Mouse (Mus musculus) layer of hippocampus, adult 2 months (tissue): ENCODE measurements around the gene Il34. TPM values are rescaled to one million over a fixed set of nuclear protein-coding genes. Genes with fewer than 3 reads are reported as not detected.

Source experiments
- DNase-seq, 2 experiments: peaks; one replicate each; pipeline ENCODE4 v3.0.0; 2022; ENCODE audit warnings: low spot score in 2 of 2
- H3K27ac ChIP-seq: fragments of 200-600 bp; 2 replicates; pipeline ENCODE4 v1.8.1; 2022
- H3K4me3 ChIP-seq: fragments of 200-600 bp; 2 replicates; pipeline ENCODE4 v1.8.1; 2022; ENCODE audit warnings: mild to moderate bottlenecking
- CTCF ChIP-seq: fragments of 200-600 bp; conservative IDR thresholded peaks from 2 replicates; pipeline ENCODE4 v1.8.1; 2022; ENCODE audit warnings: antibody characterized with exemption, mild to moderate bottlenecking, moderate library complexity
- total RNA-seq, 2 experiments: library from RNA; stranded (reverse); gene quantifications; 2 replicates each; pipeline ENCODE4 v1.2.3; 2021

Il34 gene
- total RNA-seq, 2 experiments from 2014 or later = 64.7 to 71.5 TPM

GRCm38 (mm10) chr8:110704103-110704502 lies 101.6 kb downstream of the Il34 start:
- no peak for TF ChIP-seq CTCF
- no peak for DNase-seq
- Histone ChIP-seq H3K27ac (peak overlapping the region; percentile 75), H3K4me3 (no peak overlapping the region)

- peak overlapping the region; percentile 75 for H3K27ac ChIP-seq
- no peak for TF ChIP-seq CTCF
- no peak overlapping the region for H3K4me3 ChIP-seq
- no peak for DNase-seq
Measured at GRCm38 (mm10) chr8:110703460-110704061, 102.2 kb downstream of the Il34 start.

GRCm38 (mm10) chr8:110702636-110703459 lies 102.9 kb downstream of the Il34 start:
- no peak for TF ChIP-seq CTCF
- H3K27ac ChIP-seq = peak overlapping the region; percentile 75
- no peak for DNase-seq
- no peak overlapping the region for H3K4me3 ChIP-seq

- TF ChIP-seq CTCF = no peak
- DNase-seq = no peak
Measured at GRCm38 (mm10) chr8:110700561-110700960, 105.2 kb downstream of the Il34 start.

GRCm38 (mm10) chr8:110699501-110699900 lies 106.2 kb downstream of the Il34 start:
- no peak overlapping the region for H3K4me3 ChIP-seq
- TF ChIP-seq CTCF = no peak
- no peak for DNase-seq
- peak overlapping the region; percentile 28; the same call in 1 of the 2 replicates for H3K27ac ChIP-seq

More at GRCm38 (mm10) chr8:110700561-110700960, 105.2 kb downstream of the Il34 start:
- H3K27ac ChIP-seq = peak overlapping the region; percentile 32; the same call in 1 of the 2 replicates
- no peak overlapping the region for H3K4me3 ChIP-seq

- Histone ChIP-seq H3K27ac (0 out of 2 replicates have a peak overlapping the region, but pooled peaks have one; percentile 9), H3K4me3 (no peak overlapping the region)
- DNase-seq = no peak
- no peak for TF ChIP-seq CTCF
Measured at GRCm38 (mm10) chr8:110698098-110698497, 107.6 kb downstream of the Il34 start.

- TF ChIP-seq CTCF = no peak
- no peak overlapping the region for H3K27ac ChIP-seq
- peak in 1 of 2 experiments; percentile 67 for DNase-seq
- no peak overlapping the region for H3K4me3 ChIP-seq
Measured at GRCm38 (mm10) chr8:110697571-110697970, 108.2 kb downstream of the Il34 start.

- Histone ChIP-seq H3K27ac (peak overlapping the region; percentile 64; the same call in 1 of the 2 replicates), H3K4me3 (no peak overlapping the region)
- no peak for DNase-seq
- no peak for TF ChIP-seq CTCF
Measured at GRCm38 (mm10) chr8:110696051-110696450, 109.7 kb downstream of the Il34 start.

GRCm38 (mm10) chr8:110695431-110695830 lies 110.3 kb downstream of the Il34 start:
- Histone ChIP-seq H3K4me3 (no peak overlapping the region), H3K27ac (peak overlapping the region; percentile 64; the same call in 1 of the 2 replicates)
- DNase-seq = no peak
- no peak for TF ChIP-seq CTCF

- Histone ChIP-seq H3K4me3 (no peak overlapping the region), H3K27ac (peak overlapping the region; percentile 64)
- no peak for TF ChIP-seq CTCF
- no peak for DNase-seq
Measured at GRCm38 (mm10) chr8:110694826-110695225, 110.9 kb downstream of the Il34 start.

GRCm38 (mm10) chr8:110694226-110694625 lies 111.5 kb downstream of the Il34 start:
- TF ChIP-seq CTCF = no peak
- H3K4me3 ChIP-seq = no peak overlapping the region
- peak overlapping the region; percentile 64 for H3K27ac ChIP-seq
- no peak for DNase-seq

Other genes with a start within 250 kb of the Il34 start
- 10 to 100 TPM; 22.8 to 23.4 TPM for gene Vac14, start 187.3 kb downstream of the Il34 start, total RNA-seq
- 100 to 1,000 TPM; 210 TPM for gene Mtss1l, start 84.4 kb downstream of the Il34 start, total RNA-seq
- 10 to 100 TPM; 61.4 to 64.0 TPM for gene Cog4, start 40.7 kb upstream of the Il34 start, total RNA-seq
- 10 to 100 TPM; 71.1 to 74.7 TPM for gene Sf3b3, start 40.9 kb upstream of the Il34 start, total RNA-seq
- 10 to 100 TPM; 23.5 to 29.0 TPM for gene Fuk, start 96.6 kb upstream of the Il34 start, total RNA-seq
- 100 to 1,000 TPM in 1 of 2 experiments, 10 to 100 TPM in 1; 95.1 to 104 TPM for gene St3gal2, start 114.0 kb upstream of the Il34 start, total RNA-seq
- gene Ddx19a, start 191.9 kb upstream of the Il34 start, total RNA-seq = 10 to 100 TPM; 29.8 to 32.8 TPM
- 10 to 100 TPM; 17.1 to 17.3 TPM for gene Ddx19b, start 225.8 kb upstream of the Il34 start, total RNA-seq
- 10 to 100 TPM; 79.5 to 86.3 TPM for gene Aars, start 227.2 kb upstream of the Il34 start, total RNA-seq